Mouse (Mus musculus) ES-E14 (cell line): Measurements from ENCODE around the gene Apoc1.

Experiments
- CHD2 ChIP-seq: IDR thresholded peaks from 2 replicates; pipeline ENCODE4 v1.6.1; 2014; ENCODE audit warnings: mild to moderate bottlenecking, low read depth, low read length, inconsistent platforms
- HCFC1 ChIP-seq: IDR thresholded peaks from 2 replicates; pipeline ENCODE4 v1.6.1; 2012; ENCODE audit warnings: low read length, inconsistent platforms, borderline replicate concordance; ENCODE audit not compliant: insufficient read depth
- MAFK ChIP-seq: IDR thresholded peaks from 2 replicates; pipeline ENCODE4 v1.6.1; 2014; ENCODE audit warnings: mild to moderate bottlenecking, low read depth, low read length, inconsistent platforms; ENCODE audit not compliant: insufficient read depth
- ZNF384 ChIP-seq: IDR thresholded peaks from 2 replicates; pipeline ENCODE4 v1.6.1; 2012; ENCODE audit warnings: low read depth, low read length, inconsistent platforms

DNA sequence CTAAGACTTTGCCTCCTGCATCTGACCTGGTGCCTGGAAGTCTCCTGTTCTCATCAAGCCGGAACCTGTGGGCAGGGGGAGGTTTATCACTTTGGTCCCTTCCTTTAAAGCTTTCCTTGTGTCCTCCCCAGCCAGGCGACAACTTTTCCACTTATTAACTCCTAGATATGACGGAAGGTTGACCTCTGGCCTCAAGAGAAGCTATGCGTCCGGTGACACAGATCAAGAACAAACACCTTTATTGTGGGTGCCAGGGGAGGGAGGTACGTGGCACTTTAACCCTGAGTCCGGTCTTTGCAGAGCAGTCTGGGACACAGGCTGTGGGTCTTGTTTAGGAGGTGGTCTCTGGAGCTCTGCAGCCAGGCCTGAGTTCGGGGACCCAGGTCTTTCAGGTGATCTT is 14.6 kb downstream of the Apoc1 start, which contains the start of gene Apoc2:
- TF ChIP-seq HCFC1 = no peak
- no peak for TF ChIP-seq CHD2
- TF ChIP-seq MAFK = no peak
- no peak for TF ChIP-seq ZNF384
